Mouse (Mus musculus) lung, embryonic 14.5 days (tissue): ENCODE data around the gene Gm20388. TPM values are rescaled to one million over a fixed set of nuclear protein-coding genes. Genes with fewer than 3 reads are reported as not detected.
A peak's percentile ranks its signal among the peaks of the same experiment; 100 is the strongest.
"Not testable (repeated sequence)": the region's sequence is repeated elsewhere in the genome, so short reads cannot be mapped to it uniquely, and the experiment has no call there.

Experiments used
- ATAC-seq: fragments of 200-750 bp; cut with Nextera tagmentation; 2 replicates; pipeline ENCODE4 v1.8.0; 2017; ENCODE audit warnings: mild to moderate bottlenecking, moderate TSS enrichment, moderate library complexity; ENCODE audit not compliant: insufficient read depth
- DNase-seq: peaks from one replicate; pipeline ENCODE4 v3.0.0-alpha.2; 2015
- H3K27ac ChIP-seq: fragments of 300-500 bp; sonication (generic); 2 replicates; pipeline ENCODE4 v1.5.1; 2014; ENCODE audit warnings: low read depth, mild to moderate bottlenecking, moderate library complexity
- H3K27me3 ChIP-seq: fragments of 300-500 bp; sonication (generic); 2 replicates; pipeline ENCODE4 v1.6.1; 2014; ENCODE audit warnings: low read length, control low read depth; ENCODE audit not compliant: insufficient read depth
- H3K36me3 ChIP-seq: fragments of 300-500 bp; sonication (generic); 2 replicates; pipeline ENCODE4 v1.6.1; 2014; ENCODE audit warnings: control low read depth; ENCODE audit not compliant: insufficient read depth
- H3K4me1 ChIP-seq: fragments of 300-500 bp; sonication (generic); 2 replicates; pipeline ENCODE4 v1.6.1; 2014; ENCODE audit warnings: antibody characterized with exemption, control low read depth; ENCODE audit not compliant: insufficient read depth
- H3K4me2 ChIP-seq: fragments of 300-500 bp; sonication (generic); 2 replicates; pipeline ENCODE4 v1.6.1; 2014; ENCODE audit warnings: mild to moderate bottlenecking
- H3K4me3 ChIP-seq: fragments of 300-500 bp; sonication (generic); 2 replicates; pipeline ENCODE4 v1.5.1; 2014; ENCODE audit warnings: low read depth, low read length
- H3K9ac ChIP-seq: fragments of 300-500 bp; sonication (generic); 2 replicates; pipeline ENCODE4 v1.6.1; 2014
- H3K9me3 ChIP-seq: fragments of 300-500 bp; sonication (generic); 2 replicates; pipeline ENCODE4 v1.6.1; 2016; ENCODE audit warnings: low read depth, low read length, control low read depth
- CTCF ChIP-seq: IDR thresholded peaks from 2 replicates; pipeline ENCODE4 v1.5.1; 2016; ENCODE audit warnings: antibody characterized with exemption, low read depth
- WGBS: fragments of 180-500 bp; shearing (Covaris S2); extraction: QIAGEN DNeasy Blood & Tissue Kit; methylation state at CpG from one replicate; pipeline ENCODE4 v1.1.7; 2014; 5-methylcytosine and 5-hydroxymethylcytosine counted together
- polyA plus RNA-seq: library from polyadenylated mRNA; unstranded; fragments of >200 nt; fragmentation: Nextera tagmentation; extraction: Ambion mirVana; gene quantifications from 2 replicates; pipeline ENCODE4 v1.2.1, GENCODE M21; 2014

The Gm20388 gene
- polyA plus RNA-seq, 1 experiment from 2014 or later, result not detected

GRCm38 (mm10) chr8:120329030-120329748, 418.5 kb downstream of the Gm20388 start:
- 87% methylated on average over 11 of the region's 11 CpGs for WGBS

GRCm38 (mm10) chr8:120331027-120331426, 420.4 kb downstream of the Gm20388 start:
- DNase-seq (no peak), ATAC-seq (no peak; the same call in 1 of the 2 replicates)
- Histone ChIP-seq H3K27me3 (no peaks in the 10 kb centered on the region), H3K36me3 (no peaks in the 10 kb centered on the region), H3K4me1 (peaks cover 16% of the 10 kb centered on the region), H3K4me2 (no peak overlapping the region), H3K9ac (no peak overlapping the region), H3K9me3 (no peaks in the 10 kb centered on the region), H3K27ac (no peak overlapping the region), H3K4me3 (no peak overlapping the region)
- no peak for TF ChIP-seq CTCF
- WGBS, result 49% methylated on average over 7 of the region's 7 CpGs

More at GRCm38 (mm10) chr8:120329030-120329748, 418.5 kb downstream of the Gm20388 start:
- DNase-seq, result no peak
- TF ChIP-seq CTCF, result no peak
- no peak overlapping the region for H3K9ac ChIP-seq
- H3K36me3 ChIP-seq, result no peaks in the 10 kb centered on the region
- no peak overlapping the region for H3K27ac ChIP-seq
- no peak overlapping the region for H3K4me2 ChIP-seq
- H3K9me3 ChIP-seq, result no peaks in the 10 kb centered on the region
- H3K27me3 ChIP-seq, result no peaks in the 10 kb centered on the region
- ATAC-seq, result no peak
- no peak overlapping the region for H3K4me3 ChIP-seq
- peaks cover 2% of the 10 kb centered on the region; the same call in 1 of the 2 replicates for H3K4me1 ChIP-seq

- Histone ChIP-seq H3K36me3 (no peaks in the 10 kb centered on the region), H3K9ac (no peak overlapping the region), H3K9me3 (no peaks in the 10 kb centered on the region), H3K27ac (no peak overlapping the region), H3K27me3 (no peaks in the 10 kb centered on the region), H3K4me3 (no peak overlapping the region), H3K4me1 (peaks cover 16% of the 10 kb centered on the region), H3K4me2 (no peak overlapping the region)
- no peak for ATAC-seq
- TF ChIP-seq CTCF, result peak; percentile 55
- DNase-seq, result peak; percentile 58
- WGBS, result 70% methylated on average over 16 of the region's 16 CpGs
Observed at GRCm38 (mm10) chr8:120332379-120333229, 422.0 kb downstream of the Gm20388 start.

GRCm38 (mm10) chr8:120333681-120334080, 423.0 kb downstream of the Gm20388 start:
- Histone ChIP-seq H3K9ac (no peak overlapping the region), H3K4me3 (no peak overlapping the region), H3K27ac (no peak overlapping the region), H3K4me1 (peaks cover 16% of the 10 kb centered on the region), H3K9me3 (no peaks in the 10 kb centered on the region), H3K36me3 (no peaks in the 10 kb centered on the region), H3K4me2 (no peak overlapping the region), H3K27me3 (no peaks in the 10 kb centered on the region)
- no peak for ATAC-seq
- DNase-seq, result no peak
- 85% methylated on average over 4 of the region's 4 CpGs for WGBS
- no peak for TF ChIP-seq CTCF

- H3K4me2 ChIP-seq, H3K9me3 ChIP-seq, H3K4me3 ChIP-seq, H3K9ac ChIP-seq, DNase-seq, H3K27me3 ChIP-seq, ATAC-seq, H3K36me3 ChIP-seq: not testable (repeated sequence)
- Histone ChIP-seq H3K4me1 (peaks cover 16% of the 10 kb centered on the region), H3K27ac (peak overlapping the region; percentile 66; the same call in 1 of the 2 replicates)
- 65% methylated on average over 3 of the region's 3 CpGs for WGBS
Observed at GRCm38 (mm10) chr8:120334261-120334660, 423.6 kb downstream of the Gm20388 start.

GRCm38 (mm10) chr8:120334878-120335261, 424.2 kb downstream of the Gm20388 start:
- Histone ChIP-seq H3K9ac (peak overlapping the region; percentile 23; the same call in 1 of the 2 replicates), H3K36me3 (no peaks in the 10 kb centered on the region), H3K27ac (peak overlapping the region; percentile 66), H3K9me3 (no peaks in the 10 kb centered on the region), H3K4me1 (peaks cover 16% of the 10 kb centered on the region), H3K27me3 (no peaks in the 10 kb centered on the region), H3K4me2 (peak overlapping the region; percentile 44), H3K4me3 (no peak overlapping the region)
- DNase-seq, result peak; percentile 82
- no peak for TF ChIP-seq CTCF
- WGBS, result 9% methylated on average over 5 of the region's 5 CpGs
- 0 out of 2 replicates have a peak, but pooled peaks have one; percentile 25 for ATAC-seq
